Mouse (Mus musculus) gonadal fat pad, adult 2 months (tissue): ENCODE data around the gene Fam43a. TPM values are rescaled to one million over a fixed set of nuclear protein-coding genes. Genes with fewer than 3 reads are reported as not detected.

Experiments used
- DNase-seq: peaks from one replicate; pipeline ENCODE4 v3.0.0-alpha.2; 2012; ENCODE audit warnings: low read depth
- polyA plus RNA-seq: library from polyadenylated mRNA; depleted of rRNA; stranded (reverse); fragments of >200 nt; gene quantifications from 2 replicates; pipeline ENCODE4 v1.2.3, GENCODE M21; 2012; rRNA removed

Fam43a gene
- polyA plus RNA-seq, 1 experiment = 20.8 TPM

GRCm38 (mm10) chr16:30628401-30628800 lies 28.9 kb downstream of the Fam43a start:
- DNase-seq = no peak

GRCm38 (mm10) chr16:30629509-30629908 lies 30.0 kb downstream of the Fam43a start:
- DNase-seq = no peak

GRCm38 (mm10) chr16:30633906-30634746 lies 34.6 kb downstream of the Fam43a start:
- no peak for DNase-seq

- DNase-seq = no peak
These were observed 39.1 kb downstream of the Fam43a start for GRCm38 (mm10) chr16:30638586-30638985.

- DNase-seq = no peak
These were observed 41.1 kb downstream of the Fam43a start for GRCm38 (mm10) chr16:30640591-30640990.

GRCm38 (mm10) chr16:30641408-30641807 lies 41.9 kb downstream of the Fam43a start:
- DNase-seq = no peak

GRCm38 (mm10) chr16:30642229-30642628 lies 42.7 kb downstream of the Fam43a start:
- no peak for DNase-seq

- DNase-seq = no peak
These were observed 45.5 kb downstream of the Fam43a start for GRCm38 (mm10) chr16:30644981-30645380.

GRCm38 (mm10) chr16:30645841-30646558 lies 46.5 kb downstream of the Fam43a start:
- DNase-seq = no peak

GRCm38 (mm10) chr16:30646856-30647255 lies 47.3 kb downstream of the Fam43a start:
- DNase-seq = no peak

- DNase-seq = no peak
These were observed 51.8 kb downstream of the Fam43a start for GRCm38 (mm10) chr16:30651292-30651691.

Other genes starting within 250 kb of the Fam43a start
- 22.5 and 23.4 TPM in 2 replicates for gene Atp13a3, start 193.7 kb upstream of the Fam43a start, polyA plus RNA-seq
- gene Tmem44, start 48.9 kb upstream of the Fam43a start, polyA plus RNA-seq = 10.0 and 11.8 TPM in 2 replicates
- gene Lsg1, start 12.1 kb upstream of the Fam43a start, polyA plus RNA-seq = 11.8 and 12.3 TPM in 2 replicates